Mouse (Mus musculus): Measurements from ENCODE around the gene Adamts4.

Gene Adamts4

DNA sequence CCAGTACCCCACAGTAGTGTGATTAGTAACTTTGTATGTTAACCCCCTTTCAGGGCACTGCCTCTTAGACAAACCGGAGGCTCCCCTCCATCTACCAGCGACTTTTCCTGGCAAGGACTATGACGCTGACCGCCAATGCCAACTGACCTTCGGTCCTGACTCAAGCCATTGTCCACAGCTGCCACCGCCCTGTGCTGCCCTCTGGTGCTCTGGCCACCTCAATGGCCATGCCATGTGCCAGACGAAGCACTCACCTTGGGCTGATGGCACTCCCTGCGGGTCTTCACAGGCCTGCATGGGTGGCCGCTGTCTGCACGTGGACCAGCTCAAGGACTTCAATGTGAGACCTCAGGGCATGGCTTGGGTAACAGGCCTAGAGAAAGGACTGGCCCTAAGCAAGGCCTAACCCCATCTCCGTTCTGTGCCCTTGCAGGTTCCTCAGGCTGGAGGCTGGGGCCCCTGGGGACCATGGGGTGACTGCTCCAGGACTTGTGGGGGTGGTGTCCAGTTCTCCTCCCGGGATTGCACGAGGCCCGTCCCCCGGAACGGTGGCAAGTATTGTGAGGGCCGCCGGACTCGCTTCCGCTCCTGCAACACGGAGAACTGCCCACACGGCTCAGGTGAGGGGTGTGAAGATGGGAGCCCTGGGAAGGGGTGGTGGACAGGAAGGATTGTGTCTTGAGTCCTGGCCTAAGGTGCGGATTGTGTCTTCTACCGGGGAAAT lies 6.0 kb downstream of the Adamts4 start:
- no peak for DNase-seq (ENCODE audit: low spot score in 2 of 2)

- peak in 1 of 2 experiments; percentile 78 for DNase-seq (ENCODE audit: low spot score in 2 of 2)
Measured at GRCm38 (mm10) chr1:171256937-171257548, 6.8 kb downstream of the Adamts4 start.

DNA sequence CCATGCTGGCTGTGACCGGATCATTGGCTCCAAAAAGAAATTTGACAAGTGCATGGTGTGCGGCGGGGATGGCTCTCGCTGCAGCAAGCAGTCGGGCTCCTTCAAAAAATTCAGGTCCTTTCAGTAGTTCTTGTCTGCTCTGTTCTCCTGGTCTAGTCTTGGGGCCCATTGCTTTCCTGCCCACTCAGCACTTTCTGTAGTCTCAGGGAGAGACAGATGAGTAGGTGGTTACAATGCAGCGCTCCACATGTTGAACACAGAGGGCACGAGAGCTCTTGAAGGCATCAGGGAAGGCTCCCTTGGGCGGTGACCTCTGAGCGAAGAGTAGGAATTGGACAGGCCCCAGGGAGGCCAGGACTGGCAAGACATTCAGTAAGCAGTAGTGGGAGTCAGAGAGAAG lies 7.6 kb downstream of the Adamts4 start:
- DNase-seq (ENCODE audit: low spot score in 2 of 2): no peak

DNA sequence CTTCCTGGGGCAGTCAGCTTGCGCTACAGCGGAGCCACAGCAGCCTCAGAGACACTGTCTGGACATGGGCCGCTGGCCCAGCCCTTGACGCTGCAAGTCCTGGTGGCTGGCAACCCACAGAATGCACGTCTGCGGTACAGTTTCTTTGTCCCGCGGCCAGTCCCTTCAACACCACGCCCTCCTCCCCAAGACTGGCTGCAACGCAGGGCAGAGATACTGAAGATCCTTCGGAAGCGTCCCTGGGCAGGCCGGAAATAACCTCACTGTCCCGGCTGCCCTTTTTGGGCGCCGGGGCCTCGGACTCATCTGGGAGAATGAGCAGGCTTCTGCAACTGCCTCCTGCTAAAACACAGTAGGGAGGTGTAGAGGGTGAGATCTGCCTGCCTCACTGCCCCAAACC lies 8.7 kb downstream of the Adamts4 start:
- no peak for DNase-seq (ENCODE audit: low spot score in 2 of 2)

- DNase-seq (ENCODE audit: low spot score in 2 of 2): no peak
Measured at GRCm38 (mm10) chr1:171260316-171260715, 10.1 kb downstream of the Adamts4 start.

GRCm38 (mm10) chr1:171262594-171263130 lies 12.4 kb downstream of the Adamts4 start:
- peak; percentile 78 to 89 for DNase-seq (ENCODE audit: low spot score in 2 of 2)

- peak; percentile 55 to 72 for DNase-seq (ENCODE audit: low spot score in 2 of 2)
Measured at GRCm38 (mm10) chr1:171263185-171263611, 13.0 kb downstream of the Adamts4 start.

DNA sequence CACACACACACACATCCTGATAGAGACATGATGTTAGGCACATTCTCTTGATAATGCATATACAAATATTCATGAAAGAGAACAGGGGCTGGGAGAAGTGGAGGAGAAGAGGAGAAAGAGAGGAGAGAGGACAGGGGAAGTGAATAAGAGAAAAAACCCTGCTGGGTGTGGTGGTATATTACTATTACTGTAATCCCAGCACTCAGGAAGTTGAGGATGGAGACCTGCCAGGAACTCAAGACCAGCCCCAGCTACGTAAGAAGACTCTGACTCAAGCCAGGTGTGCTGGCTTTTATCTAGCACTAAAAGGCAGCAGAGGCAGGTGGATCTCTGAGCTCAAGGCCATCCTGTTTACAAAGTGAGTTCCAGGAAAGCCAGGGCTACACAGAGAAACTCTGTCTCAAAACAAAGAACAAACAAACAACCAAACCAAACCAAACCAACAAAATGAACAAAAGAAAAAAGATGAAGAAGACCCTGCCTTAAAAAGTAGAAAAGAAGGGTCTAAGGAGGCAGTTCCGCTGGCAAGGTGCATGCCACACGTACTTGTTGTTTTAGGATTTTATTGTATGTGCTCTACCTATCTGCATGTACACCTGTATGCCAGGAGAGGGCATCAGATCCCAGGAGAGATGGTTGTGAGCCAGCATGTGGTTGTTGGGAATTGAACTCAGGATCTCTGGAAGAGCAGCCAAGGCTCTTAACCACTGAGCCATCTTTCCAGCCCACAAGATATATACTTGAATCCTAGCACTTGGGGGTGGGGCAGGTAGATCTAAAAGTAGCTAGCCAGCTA lies 13.6 kb downstream of the Adamts4 start:
- DNase-seq (ENCODE audit: low spot score in 2 of 2): no peak

GRCm38 (mm10) chr1:171265971-171266744 lies 15.9 kb downstream of the Adamts4 start:
- no peak for DNase-seq (ENCODE audit: low spot score in 2 of 2)

- no peak for DNase-seq (ENCODE audit: low spot score in 2 of 2)
Measured at GRCm38 (mm10) chr1:171268341-171268740, 18.1 kb downstream of the Adamts4 start.

DNA sequence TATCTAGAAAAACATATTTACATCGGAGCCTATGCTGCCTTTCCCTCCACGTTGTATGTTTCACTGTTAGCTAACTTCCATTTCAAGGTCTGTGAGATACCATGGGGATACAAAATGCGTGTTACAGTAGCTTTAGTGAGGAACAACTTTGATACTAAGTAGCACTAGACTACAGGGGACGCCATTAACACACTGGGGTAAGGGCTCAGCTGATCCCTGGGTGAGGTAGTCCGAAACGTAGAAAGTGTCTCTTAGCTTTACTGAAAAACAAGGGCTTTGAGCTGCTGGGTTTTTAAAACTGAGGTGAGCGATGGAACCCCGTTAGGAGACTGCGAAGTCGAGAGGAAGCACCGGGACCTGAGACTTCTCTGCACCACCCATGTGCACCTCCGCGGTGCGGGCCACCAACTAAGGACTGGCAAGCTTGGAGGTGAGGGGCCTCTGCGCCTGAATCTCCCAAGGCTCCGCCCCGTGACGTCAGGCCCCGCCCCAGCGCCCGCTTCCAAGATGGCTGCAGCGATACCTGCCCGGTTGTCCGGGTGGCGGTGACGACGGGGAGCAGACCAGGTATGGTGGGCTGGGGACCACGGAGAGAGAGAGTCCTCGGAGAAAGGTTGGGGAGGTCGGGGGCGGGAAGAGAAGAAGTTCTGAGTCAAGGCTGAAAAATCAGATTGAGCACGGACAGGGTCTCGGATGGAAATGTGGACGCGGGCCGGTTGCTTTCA lies 19.8 kb downstream of the Adamts4 start, which contains the start of gene B4galt3:
B4galt3 (plus strand) TSS at position 481 of the 725 bp plus-strand sequence.
- DNase-seq (ENCODE audit: low spot score in 2 of 2): peak; percentile 83 to 96

DNA sequence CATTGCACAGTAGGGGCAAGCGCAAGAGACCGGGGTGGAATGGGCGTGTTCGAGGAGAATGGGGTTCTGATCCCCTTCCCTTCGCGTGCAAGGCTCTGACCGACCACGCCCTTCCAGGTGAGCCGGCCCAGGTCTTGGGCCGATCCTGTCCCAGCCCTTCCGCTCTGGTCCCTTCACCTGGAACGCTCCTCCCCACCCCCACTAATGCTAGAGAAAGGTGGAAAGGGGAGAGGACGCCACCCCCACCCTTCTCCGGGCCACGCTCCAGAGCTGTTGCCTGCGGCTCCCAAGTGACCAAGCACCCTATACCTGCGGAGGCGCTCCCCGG lies 20.3 kb downstream of the Adamts4 start:
- no peak for DNase-seq (ENCODE audit: low spot score in 2 of 2)

- no peak for DNase-seq (ENCODE audit: low spot score in 2 of 2)
Measured at GRCm38 (mm10) chr1:171271196-171271595, 21.0 kb downstream of the Adamts4 start.

- DNase-seq (ENCODE audit: low spot score in 2 of 2): no peak
Measured at GRCm38 (mm10) chr1:171271622-171272021, 21.4 kb downstream of the Adamts4 start.

DNA sequence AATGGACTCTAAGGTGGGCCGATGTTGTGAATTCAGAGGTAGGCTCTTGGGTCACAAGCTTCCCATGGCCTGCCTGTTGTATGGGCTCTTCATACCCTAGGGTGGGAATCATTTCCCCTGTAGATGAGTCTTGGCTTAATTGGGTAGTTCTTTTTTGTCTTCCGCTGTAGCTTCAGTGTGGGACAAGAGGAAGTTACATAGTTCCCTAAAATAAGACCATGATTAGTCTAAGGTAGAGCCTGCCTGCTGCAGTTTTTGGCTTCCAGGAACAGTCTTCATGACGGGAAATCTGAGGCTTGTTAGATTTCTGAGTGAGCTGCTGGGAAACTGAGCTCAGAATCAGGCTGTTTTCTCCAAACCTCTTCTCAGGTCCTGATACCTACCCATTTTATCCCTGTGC lies 21.9 kb downstream of the Adamts4 start:
- DNase-seq (ENCODE audit: low spot score in 2 of 2): no peak

DNA sequence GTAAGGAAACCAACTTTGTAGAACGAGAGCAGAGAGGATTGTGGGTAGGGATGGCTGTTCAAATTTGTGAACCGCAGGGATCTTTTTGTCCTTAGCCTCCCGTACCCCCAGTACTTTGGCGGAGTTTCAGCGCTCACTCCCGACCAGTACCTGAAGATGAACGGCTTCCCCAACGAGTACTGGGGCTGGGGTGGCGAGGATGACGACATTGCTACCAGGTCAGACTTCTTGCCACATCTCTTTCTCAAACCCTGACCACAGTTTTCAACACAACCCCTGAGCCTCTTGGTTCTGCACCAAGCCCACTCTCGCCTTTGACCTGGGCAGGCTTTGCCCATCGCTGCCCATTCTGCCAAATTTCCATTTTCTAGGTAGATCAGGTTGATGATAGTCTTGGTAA lies 23.9 kb downstream of the Adamts4 start:
- no peak for DNase-seq (ENCODE audit: low spot score in 2 of 2)

DNA sequence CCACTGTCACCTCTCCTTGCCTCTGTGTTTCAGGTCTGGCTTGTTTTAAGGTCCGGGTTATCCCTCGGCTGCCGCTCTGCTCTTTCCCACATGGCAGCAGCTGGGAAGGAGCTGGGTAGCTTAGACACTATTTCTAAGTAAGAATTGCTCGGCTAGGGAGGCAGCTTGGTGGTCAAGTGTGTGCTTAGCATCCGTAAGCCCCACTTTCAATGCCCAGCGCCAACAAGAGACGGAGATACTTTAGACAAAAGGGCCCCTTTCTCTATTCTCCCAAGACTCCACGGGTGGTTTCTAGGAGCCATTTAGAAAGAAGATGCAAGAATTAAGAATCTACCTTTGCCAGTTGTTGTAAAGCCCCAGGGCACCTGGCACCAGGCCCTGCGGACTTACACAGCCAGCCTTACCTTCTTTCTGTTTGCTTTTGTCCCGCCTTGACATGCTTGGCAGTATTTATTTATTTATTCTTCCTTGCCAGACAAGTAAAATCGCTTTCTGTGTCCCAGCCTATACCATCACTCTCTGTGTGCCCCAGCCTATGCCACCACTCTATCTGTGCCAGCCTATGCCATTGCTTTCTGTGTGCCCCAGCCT lies 25.0 kb downstream of the Adamts4 start:
- DNase-seq (ENCODE audit: low spot score in 2 of 2): no peak

DNA sequence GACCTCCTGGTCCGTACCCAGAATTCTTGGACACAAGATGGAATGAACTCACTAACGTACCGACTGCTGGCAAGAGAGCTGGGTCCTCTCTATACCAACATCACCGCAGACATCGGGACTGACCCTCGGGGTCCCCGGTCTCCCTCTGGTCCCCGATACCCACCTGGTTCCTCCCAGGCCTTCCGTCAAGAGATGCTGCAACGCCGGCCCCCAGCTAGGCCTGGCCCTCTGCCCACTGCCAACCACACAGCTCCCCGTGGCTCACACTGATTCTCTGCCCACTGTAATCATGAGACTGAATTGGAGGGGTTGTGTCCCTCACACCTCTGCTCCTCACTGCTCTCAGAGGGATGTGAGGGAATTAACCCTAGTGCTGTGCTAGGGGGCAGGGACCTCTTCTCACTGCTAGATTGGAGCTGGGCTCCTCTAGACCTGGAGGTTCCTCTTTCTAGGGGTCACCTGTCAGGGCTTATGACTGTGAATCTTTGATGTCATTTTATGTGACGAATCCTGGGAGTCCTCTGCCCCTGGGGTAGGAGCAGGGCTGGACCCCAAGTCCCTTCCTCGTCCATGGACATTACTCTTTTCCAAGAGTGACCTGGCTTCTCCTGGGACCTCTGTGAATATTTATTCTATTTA lies 26.0 kb downstream of the Adamts4 start:
- DNase-seq (ENCODE audit: low spot score in 2 of 2): no peak

GRCm38 (mm10) chr1:171277736-171278135 lies 27.5 kb downstream of the Adamts4 start:
- no peak for DNase-seq (ENCODE audit: low spot score in 2 of 2)

DNA sequence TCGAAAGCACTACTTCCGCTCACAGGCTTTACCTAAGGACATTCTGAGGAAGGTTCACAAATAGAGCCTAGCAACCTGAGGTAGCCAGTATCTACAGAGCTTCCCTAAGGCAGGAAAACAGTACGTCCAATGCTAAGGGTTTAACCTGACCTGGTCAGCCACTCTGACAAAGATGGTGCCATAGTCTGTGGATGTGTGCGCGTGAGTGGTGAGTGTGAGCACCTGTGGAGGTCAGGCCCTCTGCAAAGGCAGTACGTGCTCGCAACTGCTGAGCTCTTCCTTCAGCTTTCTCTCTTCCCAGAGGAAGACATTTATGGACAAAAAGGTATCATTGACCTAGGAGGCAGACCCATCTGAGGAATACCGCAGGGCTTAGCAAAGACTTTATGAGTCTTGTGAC lies 28.2 kb downstream of the Adamts4 start:
- no peak for DNase-seq (ENCODE audit: low spot score in 2 of 2)
